Mouse (Mus musculus) adrenal gland, postnatal 25 days (tissue): ENCODE data around the gene Slc30a2. TPM values are rescaled to one million over a fixed set of nuclear protein-coding genes. Genes with fewer than 3 reads are reported as not detected.
"Not testable (repeated sequence)": the region's sequence is repeated elsewhere in the genome, so short reads cannot be mapped to it uniquely, and the experiment has no call there.

ENCODE experiments used
- DNase-seq: peaks from one replicate; pipeline ENCODE4 v3.0.0; 2021; ENCODE audit warnings: mixed read lengths
- long read RNA-seq: library from polyadenylated mRNA; stranded (forward); transcript quantifications from one replicate; pipeline ENCODE4 v2.0.0, GENCODE M21; 2021
- total RNA-seq: library from RNA; stranded (reverse); gene quantifications from 2 replicates; pipeline ENCODE4 v1.2.3, GENCODE M21; 2021

Gene Slc30a2
- 21.1 and 21.5 TPM in 2 replicates for total RNA-seq
- long read RNA-seq, transcript Slc30a2-204 (8 exons, 3,153 nt): major isoform, 30 of 58 reads
- long read RNA-seq, transcript Slc30a2-201 (7 exons, 2,023 nt): minor isoform, 12 of 58 reads
- long read RNA-seq, partial matches to known transcripts: 5 of 58 reads
- long read RNA-seq, other reads (novel, unspliced or antisense): 11 of 58 reads

GRCm38 (mm10) chr4:134343071-134344031 is at the start of gene Slc30a2:
Gene Slc30a2, plus strand, starts transcription at chr4:134343181.
- DNase-seq: peak; percentile 56

GRCm38 (mm10) chr4:134293692-134294163 is 49.3 kb upstream of the Slc30a2 start:
- DNase-seq: no peak

DNA sequence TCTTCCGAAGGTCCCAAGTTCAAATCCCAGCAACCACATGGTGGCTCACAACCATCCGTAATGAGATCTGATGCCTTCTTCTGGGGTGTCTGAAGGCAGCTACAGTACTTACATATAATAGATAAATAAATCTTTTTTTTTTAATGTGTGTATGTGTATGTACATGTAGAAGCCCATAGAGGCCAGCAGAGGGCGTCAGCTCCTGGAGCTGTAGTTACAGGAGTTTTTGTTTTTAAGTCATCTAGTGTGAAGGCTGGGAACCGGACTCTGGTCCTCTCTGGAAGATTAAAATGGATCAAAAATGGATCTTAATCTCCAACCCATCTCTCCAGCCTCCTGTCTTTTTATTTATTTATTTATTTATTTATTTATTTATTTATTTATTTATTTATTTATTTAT is 46.9 kb upstream of the Slc30a2 start:
- DNase-seq: not testable (repeated sequence)

GRCm38 (mm10) chr4:134296523-134296922 is 46.5 kb upstream of the Slc30a2 start:
- DNase-seq: no peak

- no peak for DNase-seq
These were observed 45.6 kb upstream of the Slc30a2 start for GRCm38 (mm10) chr4:134297369-134297768.

DNA sequence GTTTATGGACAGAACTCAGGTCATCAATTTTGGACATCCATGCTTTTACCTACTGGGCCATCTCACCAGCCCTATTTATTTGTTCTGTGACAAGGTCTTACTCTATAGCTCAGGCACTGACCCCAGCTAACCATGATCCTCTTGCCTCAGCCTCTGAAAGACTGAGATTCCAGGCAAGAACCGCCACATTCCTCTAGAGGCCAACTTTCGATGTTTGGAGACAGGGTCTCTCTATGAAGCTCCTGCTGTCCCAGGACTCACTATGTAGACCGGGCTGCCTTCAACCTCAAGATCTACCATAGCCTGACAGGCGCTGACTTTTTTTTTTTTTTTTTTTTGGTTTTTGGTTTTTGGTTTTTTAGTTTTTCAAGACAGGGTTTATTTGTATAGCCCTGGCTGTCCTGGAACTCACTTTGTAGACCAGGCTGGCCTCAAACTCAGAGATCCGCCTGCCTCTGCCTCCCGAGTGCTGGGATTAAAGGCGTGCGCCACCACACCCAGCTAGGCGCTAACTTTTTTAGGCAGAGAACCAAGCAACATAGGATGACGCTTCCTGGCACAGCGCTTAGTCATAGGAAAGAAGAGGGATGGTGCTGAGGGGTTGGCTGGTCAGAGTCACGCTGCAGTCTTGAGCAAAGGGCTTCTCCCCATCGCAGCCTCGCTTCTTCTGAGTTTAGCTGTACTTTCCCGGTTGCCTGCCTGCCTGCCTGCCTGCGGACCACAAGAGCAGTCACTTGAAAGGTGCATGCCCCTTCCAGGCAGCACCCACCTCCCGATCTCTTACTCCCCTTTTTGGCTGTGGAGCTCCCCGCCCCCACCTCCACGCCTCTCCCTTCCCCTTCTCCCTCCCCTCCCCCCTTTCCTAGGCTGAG is 44.1 kb upstream of the Slc30a2 start:
- no peak for DNase-seq

DNA sequence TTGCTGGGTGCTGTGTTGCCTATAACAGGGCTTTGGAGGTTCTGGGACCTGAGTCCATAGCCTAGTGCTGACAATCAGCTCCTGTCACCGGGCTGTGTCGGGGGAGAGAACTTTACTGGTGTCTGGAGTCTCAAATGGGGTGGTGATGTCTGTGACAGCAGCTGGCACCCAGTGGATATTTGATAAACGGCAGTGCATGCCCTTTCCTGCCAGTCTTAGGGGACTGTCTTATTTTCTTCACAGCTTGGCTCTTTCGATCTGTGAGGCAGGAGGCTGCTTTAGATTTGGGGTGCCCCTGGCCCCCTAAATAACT is 43.5 kb upstream of the Slc30a2 start:
- DNase-seq: no peak

GRCm38 (mm10) chr4:134300316-134300715 is 42.7 kb upstream of the Slc30a2 start:
- DNase-seq: no peak

GRCm38 (mm10) chr4:134302084-134302483 is 40.9 kb upstream of the Slc30a2 start:
- no peak for DNase-seq

- DNase-seq: no peak
These were observed 36.0 kb upstream of the Slc30a2 start for GRCm38 (mm10) chr4:134306963-134307362.

DNA sequence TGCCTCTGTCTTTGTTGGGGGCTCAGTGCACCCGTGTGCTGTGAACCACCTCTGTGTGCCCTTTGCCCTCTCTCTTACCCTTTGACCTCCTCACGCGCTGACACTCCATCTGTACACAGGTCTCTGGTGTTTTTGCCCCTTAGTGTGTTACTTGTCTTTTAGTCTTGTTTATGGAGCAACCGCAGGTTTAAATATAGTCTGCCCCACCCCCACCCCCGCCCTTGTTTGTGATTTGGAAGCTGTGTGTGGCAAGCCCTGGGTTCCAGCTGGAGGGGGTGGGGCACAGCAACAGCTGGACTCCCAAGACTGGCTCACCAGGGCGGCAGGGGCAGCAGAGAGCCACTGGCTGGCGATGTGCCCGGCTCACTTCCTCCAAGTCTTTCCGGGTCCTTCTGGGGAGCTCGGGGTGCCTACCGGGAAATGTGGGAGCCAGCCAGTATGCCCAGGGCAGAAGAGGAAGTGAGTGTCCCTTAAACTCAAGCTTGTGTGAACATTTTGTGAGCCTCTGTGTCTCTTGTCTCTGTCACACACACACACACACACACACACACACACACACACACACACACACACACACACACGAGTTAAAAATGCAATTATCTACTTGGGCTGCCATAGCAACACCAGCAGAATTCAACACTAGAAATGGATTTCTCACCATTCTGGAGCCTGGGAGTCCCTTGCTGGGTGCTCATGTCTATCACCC is 35.5 kb upstream of the Slc30a2 start:
- DNase-seq: peak; percentile 72

- DNase-seq: no peak
These were observed 32.9 kb upstream of the Slc30a2 start for GRCm38 (mm10) chr4:134310106-134310505.

- no peak for DNase-seq
These were observed 32.3 kb upstream of the Slc30a2 start for GRCm38 (mm10) chr4:134310656-134311055.

GRCm38 (mm10) chr4:134311784-134312183 is 31.2 kb upstream of the Slc30a2 start:
- DNase-seq: no peak

DNA sequence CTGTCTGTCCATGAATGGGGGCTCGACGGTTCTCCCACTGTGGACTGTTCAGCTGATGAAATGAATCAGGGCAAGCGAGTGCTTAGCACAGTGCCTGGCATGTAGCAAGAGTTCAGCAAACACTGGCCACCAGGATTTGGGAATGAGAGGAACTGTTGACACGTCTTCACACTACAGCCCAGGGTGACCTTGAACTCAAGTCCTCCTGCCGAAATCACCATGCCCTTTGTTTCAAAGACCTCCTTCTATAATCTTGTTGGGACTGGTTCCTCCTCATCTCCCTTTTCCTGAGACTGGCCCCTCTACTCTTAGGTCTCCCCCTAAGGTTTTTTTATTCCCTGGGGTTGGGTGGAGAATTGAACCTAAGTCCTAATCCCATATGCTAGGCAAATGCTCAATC is 30.6 kb upstream of the Slc30a2 start:
- no peak for DNase-seq

- DNase-seq: no peak
These were observed 30.1 kb upstream of the Slc30a2 start for GRCm38 (mm10) chr4:134312901-134313300.

DNA sequence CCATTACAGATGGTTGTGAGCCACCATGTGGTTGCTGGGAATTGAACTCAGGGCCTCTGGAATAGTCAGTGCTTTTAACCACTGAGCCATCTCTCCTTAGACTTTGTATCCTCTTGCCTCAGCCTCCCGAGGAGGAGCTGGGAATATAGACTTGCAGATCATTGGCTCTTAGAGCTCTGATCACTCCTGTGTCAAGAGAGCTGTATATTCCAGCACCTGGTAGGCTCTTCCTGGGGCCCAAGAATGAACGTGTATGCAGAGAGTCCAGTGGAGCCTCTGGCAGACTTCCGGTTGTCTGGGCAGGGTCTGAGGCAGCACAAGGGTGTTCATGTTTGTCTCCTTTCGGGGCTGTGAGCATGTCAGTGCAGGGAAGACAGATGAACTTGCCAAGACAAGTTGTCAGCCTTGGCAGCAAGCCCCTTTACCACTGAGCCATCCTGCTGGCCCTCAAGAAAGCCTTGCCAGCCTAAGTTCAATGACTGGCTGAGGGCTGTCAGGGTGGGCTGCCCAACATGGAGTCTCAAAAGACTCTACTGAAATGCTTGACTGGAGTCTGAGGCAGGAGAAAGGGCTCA is 28.8 kb upstream of the Slc30a2 start:
- DNase-seq: no peak

- DNase-seq: no peak
These were observed 28.1 kb upstream of the Slc30a2 start, which contains the start of gene Trim63 for GRCm38 (mm10) chr4:134314876-134315275. Gene Trim63, plus strand, starts transcription at chr4:134315120.

- no peak for DNase-seq
These were observed 27.5 kb upstream of the Slc30a2 start for GRCm38 (mm10) chr4:134315470-134315869.

DNA sequence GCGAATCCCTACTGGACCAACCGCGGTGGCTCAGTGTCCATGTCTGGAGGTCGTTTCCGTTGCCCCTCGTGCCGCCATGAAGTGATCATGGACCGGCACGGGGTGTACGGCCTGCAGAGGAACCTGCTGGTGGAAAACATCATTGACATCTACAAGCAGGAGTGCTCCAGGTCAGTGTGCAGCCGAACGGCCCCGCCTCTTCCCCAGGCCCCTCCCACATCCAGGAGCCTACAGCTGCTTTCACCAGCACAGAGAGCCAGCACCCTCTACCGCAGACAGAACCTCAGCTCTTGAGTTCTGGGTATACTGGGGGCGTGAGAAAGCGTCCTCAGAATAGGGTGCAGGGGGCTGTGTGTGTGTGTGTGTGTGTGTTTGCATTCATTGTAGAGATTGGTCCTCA is 26.6 kb upstream of the Slc30a2 start:
- DNase-seq: no peak

DNA sequence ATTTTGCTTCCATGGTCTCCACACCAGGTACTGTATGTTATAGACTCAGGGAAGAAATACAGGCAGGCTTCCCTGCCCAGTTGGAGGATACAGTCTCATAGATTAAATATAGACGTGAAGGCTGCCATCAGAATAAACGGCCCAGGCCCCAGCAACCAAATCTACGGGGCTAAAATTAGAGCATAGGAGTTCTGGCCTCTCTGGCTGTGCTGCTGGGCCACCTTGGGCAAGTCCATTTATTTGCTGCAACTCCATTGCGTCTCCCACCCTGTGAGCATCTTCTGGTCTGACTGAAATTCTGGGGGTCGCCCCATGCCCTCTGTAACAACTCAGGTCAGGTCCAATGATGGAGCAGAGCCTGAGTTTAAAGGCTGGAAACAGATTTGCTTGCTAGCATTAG is 23.9 kb upstream of the Slc30a2 start:
- no peak for DNase-seq

DNA sequence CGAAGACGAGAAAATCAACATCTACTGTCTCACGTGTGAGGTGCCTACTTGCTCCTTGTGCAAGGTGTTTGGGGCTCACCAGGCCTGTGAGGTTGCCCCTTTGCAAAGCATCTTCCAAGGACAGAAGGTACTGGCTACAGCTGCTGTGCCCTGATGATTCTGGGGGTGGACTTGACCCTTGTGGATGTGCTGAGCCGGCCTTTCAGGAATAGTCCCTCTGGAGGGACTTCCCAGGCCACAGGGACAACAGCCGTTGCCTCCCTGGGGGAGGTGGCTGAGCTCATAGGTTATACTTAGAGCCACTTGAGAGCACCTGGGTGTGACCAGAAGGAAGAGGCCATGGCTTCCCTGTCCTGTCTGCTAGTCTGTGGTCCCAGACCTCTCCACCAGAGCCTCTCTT is 23.3 kb upstream of the Slc30a2 start:
- DNase-seq: no peak
